Mouse (Mus musculus): ENCODE data around the gene Polr1a. TPM values are rescaled to one million over a fixed set of nuclear protein-coding genes. Genes with fewer than 3 reads are reported as not detected.
"Not testable (repeated sequence)": the region's sequence is repeated elsewhere in the genome, so short reads cannot be mapped to it uniquely, and the experiment has no call there.

The Polr1a gene
- polyA plus RNA-seq, 1 experiment from 2014 or later = 35.1 TPM

- H3K4me3 ChIP-seq; H3K9ac ChIP-seq; H3K9me3 ChIP-seq; H3K4me1 ChIP-seq; ATAC-seq (ENCODE audit: borderline replicate concordance, extremely low read depth, low FRiP score, low TSS enrichment); H3K4me2 ChIP-seq; H3K27me3 ChIP-seq; H3K27ac ChIP-seq: not testable (repeated sequence)
- H3K36me3 ChIP-seq = peaks cover 84% of the 10 kb centered on the region
- WGBS = 77% methylated on average over 5 of the region's 5 CpGs
Measured at GRCm38 (mm10) chr6:71925233-71925632, 16.4 kb downstream of the Polr1a start.

GRCm38 (mm10) chr6:71927911-71928310 is 19.1 kb downstream of the Polr1a start:
- no peak for ATAC-seq (ENCODE audit: borderline replicate concordance, extremely low read depth, low FRiP score, low TSS enrichment)
- H3K9ac ChIP-seq = no peak overlapping the region
- H3K27ac ChIP-seq = no peak overlapping the region
- no peaks in the 10 kb centered on the region for H3K4me1 ChIP-seq
- no peak overlapping the region for H3K4me3 ChIP-seq
- no peaks in the 10 kb centered on the region for H3K9me3 ChIP-seq
- H3K4me2 ChIP-seq = no peak overlapping the region
- peaks cover 81% of the 10 kb centered on the region for H3K36me3 ChIP-seq
- no peaks in the 10 kb centered on the region for H3K27me3 ChIP-seq

DNA sequence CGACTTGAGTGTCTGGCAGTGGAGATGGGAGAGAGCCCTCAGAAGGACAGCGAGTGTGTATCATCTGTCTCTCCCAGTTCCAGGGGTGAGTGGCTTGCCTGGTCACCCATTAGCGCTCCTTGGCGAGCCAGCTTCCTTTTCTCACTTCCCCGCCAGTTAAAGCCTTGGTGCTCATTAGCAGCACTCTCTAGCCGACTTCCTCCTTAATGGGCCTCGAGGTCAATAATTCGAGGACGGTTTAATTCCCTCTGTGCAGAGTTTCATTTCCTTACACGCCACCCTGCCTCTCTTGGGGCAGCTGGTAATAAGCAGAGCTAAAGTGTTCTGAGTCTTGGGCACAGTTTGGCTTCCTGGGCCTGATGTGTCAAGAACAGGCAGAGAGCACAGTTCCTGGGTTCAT is 21.2 kb downstream of the Polr1a start:
- WGBS = 87% methylated on average over 10 of the region's 10 CpGs
- Histone ChIP-seq H3K9ac (no peak overlapping the region), H3K36me3 (peaks cover 72% of the 10 kb centered on the region), H3K27ac (no peak overlapping the region), H3K27me3 (no peaks in the 10 kb centered on the region), H3K4me1 (peaks cover 13% of the 10 kb centered on the region), H3K4me3 (no peak overlapping the region), H3K4me2 (no peak overlapping the region), H3K9me3 (no peaks in the 10 kb centered on the region)
- ATAC-seq (ENCODE audit: borderline replicate concordance, extremely low read depth, low FRiP score, low TSS enrichment) = no peak

GRCm38 (mm10) chr6:71930830-71931437 is 22.1 kb downstream of the Polr1a start:
- Histone ChIP-seq H3K4me2 (no peak overlapping the region), H3K27me3 (no peaks in the 10 kb centered on the region), H3K9me3 (no peaks in the 10 kb centered on the region), H3K27ac (no peak overlapping the region), H3K9ac (no peak overlapping the region), H3K4me1 (peaks cover 13% of the 10 kb centered on the region), H3K36me3 (peaks cover 67% of the 10 kb centered on the region), H3K4me3 (no peak overlapping the region)
- ATAC-seq (ENCODE audit: borderline replicate concordance, extremely low read depth, low FRiP score, low TSS enrichment) = no peak
- WGBS = 60% methylated on average over 12 of the region's 12 CpGs

DNA sequence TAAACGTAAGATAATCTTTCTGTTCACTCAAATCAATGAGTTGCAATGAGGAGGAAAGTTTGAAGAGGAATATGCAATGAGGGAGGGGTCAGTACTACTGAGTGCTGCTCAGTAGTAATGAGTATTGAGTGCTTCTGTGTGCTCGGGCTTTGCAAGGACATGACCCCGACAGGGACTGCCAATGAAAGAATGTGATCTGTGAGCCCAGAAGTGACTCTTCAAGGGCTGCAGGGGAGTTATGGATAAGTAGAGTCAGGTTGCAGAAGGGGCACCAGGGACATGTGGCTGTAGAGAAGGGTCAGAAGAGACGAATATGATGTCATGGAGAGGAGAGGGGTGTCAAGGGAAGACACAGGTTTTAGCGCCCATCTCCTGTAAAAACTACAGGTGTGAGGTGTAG is 23.5 kb downstream of the Polr1a start:
- ATAC-seq (ENCODE audit: borderline replicate concordance, extremely low read depth, low FRiP score, low TSS enrichment) = no peak
- peaks cover 13% of the 10 kb centered on the region for H3K4me1 ChIP-seq
- H3K4me3 ChIP-seq = no peak overlapping the region
- no peak overlapping the region for H3K27ac ChIP-seq
- no peak overlapping the region for H3K9ac ChIP-seq
- 65% methylated on average over 5 of the region's 5 CpGs for WGBS
- peaks cover 67% of the 10 kb centered on the region for H3K36me3 ChIP-seq
- H3K4me2 ChIP-seq = no peak overlapping the region
- H3K27me3 ChIP-seq = no peaks in the 10 kb centered on the region
- H3K9me3 ChIP-seq = no peaks in the 10 kb centered on the region

GRCm38 (mm10) chr6:71934081-71934556 is 25.3 kb downstream of the Polr1a start:
- ATAC-seq (ENCODE audit: borderline replicate concordance, extremely low read depth, low FRiP score, low TSS enrichment) = peak; percentile 72
- no peak overlapping the region for H3K9ac ChIP-seq
- peaks cover 75% of the 10 kb centered on the region for H3K36me3 ChIP-seq
- no peak overlapping the region for H3K4me3 ChIP-seq
- peak overlapping the region; percentile 58 for H3K27ac ChIP-seq
- WGBS = 36% methylated on average over 2 of the region's 2 CpGs
- H3K4me2 ChIP-seq = no peak overlapping the region
- peaks cover 13% of the 10 kb centered on the region for H3K4me1 ChIP-seq
- H3K9me3 ChIP-seq = no peaks in the 10 kb centered on the region
- no peaks in the 10 kb centered on the region for H3K27me3 ChIP-seq

- no peak for ATAC-seq (ENCODE audit: borderline replicate concordance, extremely low read depth, low FRiP score, low TSS enrichment)
- H3K9ac ChIP-seq = no peak overlapping the region
Measured at GRCm38 (mm10) chr6:71935737-71936136, 26.9 kb downstream of the Polr1a start.

DNA sequence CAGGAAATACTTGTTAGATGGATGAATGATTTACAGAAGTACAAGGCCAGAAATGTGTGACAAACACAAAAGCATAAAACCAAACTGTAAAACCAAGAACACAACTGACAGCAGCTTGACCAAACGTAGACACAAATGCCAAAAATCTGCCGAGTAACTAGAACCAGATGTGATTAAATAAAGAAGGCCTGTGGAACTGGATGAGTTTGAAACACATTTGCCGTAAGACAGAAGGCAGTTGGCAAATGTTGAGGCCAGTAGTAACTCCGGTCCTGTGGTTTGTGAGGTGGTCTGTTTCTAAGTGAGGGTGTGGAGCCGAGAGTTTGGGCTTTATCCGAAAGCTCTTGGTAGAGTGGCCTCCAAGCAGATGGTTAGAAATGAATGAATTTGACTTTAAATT is 32.1 kb downstream of the Polr1a start:
- WGBS = 65% methylated on average over 6 of the region's 6 CpGs
- no peak for ATAC-seq (ENCODE audit: borderline replicate concordance, extremely low read depth, low FRiP score, low TSS enrichment)
- Histone ChIP-seq H3K4me3 (no peak overlapping the region), H3K4me2 (no peak overlapping the region), H3K27ac (no peak overlapping the region), H3K9ac (no peak overlapping the region), H3K4me1 (no peaks in the 10 kb centered on the region), H3K9me3 (no peaks in the 10 kb centered on the region), H3K36me3 (peaks cover 42% of the 10 kb centered on the region), H3K27me3 (no peaks in the 10 kb centered on the region)

More at GRCm38 (mm10) chr6:71935737-71936136, 26.9 kb downstream of the Polr1a start:
- Histone ChIP-seq H3K4me3 (no peak overlapping the region), H3K4me2 (no peak overlapping the region), H3K36me3 (peaks cover 61% of the 10 kb centered on the region), H3K9me3 (no peaks in the 10 kb centered on the region), H3K4me1 (peaks cover 13% of the 10 kb centered on the region), H3K27ac (no peak overlapping the region), H3K27me3 (no peaks in the 10 kb centered on the region)
- WGBS = 60% methylated on average over 2 of the region's 2 CpGs

- Histone ChIP-seq H3K27me3 (no peaks in the 10 kb centered on the region), H3K4me1 (no peaks in the 10 kb centered on the region), H3K36me3 (peaks cover 34% of the 10 kb centered on the region), H3K27ac (no peak overlapping the region), H3K4me3 (no peak overlapping the region), H3K9ac (no peak overlapping the region), H3K4me2 (no peak overlapping the region), H3K9me3 (no peaks in the 10 kb centered on the region)
- 83% methylated on average over 6 of the region's 6 CpGs for WGBS
- no peak for ATAC-seq (ENCODE audit: borderline replicate concordance, extremely low read depth, low FRiP score, low TSS enrichment)
Measured at GRCm38 (mm10) chr6:71945101-71945500, 36.2 kb downstream of the Polr1a start.

- H3K4me3 ChIP-seq = no peak overlapping the region
- 70% methylated on average over 8 of the region's 8 CpGs for whole genome bisulfite sequencing
- H3K27ac ChIP-seq = no peak overlapping the region
- no peak overlapping the region for H3K9ac ChIP-seq
- no peaks in the 10 kb centered on the region for H3K9me3 ChIP-seq
- H3K36me3 ChIP-seq = peaks cover 39% of the 10 kb centered on the region
- no peak overlapping the region for H3K4me2 ChIP-seq
- ATAC-seq (ENCODE audit: borderline replicate concordance, extremely low read depth, low FRiP score, low TSS enrichment) = no peak
- no peaks in the 10 kb centered on the region for H3K27me3 ChIP-seq
- H3K4me1 ChIP-seq = no peaks in the 10 kb centered on the region
Measured at GRCm38 (mm10) chr6:71946121-71946520, 37.3 kb downstream of the Polr1a start.

DNA sequence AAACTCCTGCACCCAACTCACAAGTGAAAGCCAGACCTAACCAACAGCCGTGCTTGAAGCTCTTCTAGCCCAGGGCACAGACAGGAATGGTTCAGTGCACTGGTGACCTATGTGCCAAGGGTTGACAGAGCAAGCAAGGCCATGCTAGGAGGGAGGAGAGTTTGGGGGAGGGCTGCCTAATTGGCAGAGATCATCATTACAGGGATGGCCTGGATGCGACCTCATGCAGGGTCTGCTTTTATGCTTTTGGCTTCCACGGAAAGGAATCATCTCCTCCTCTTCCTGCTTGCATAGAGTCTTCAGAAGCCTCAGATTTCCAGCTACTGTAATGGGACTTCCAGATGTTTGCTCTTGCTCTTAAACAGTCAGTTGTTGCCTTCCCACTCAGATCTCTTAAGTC is 40.9 kb downstream of the Polr1a start:
- peaks cover 56% of the 10 kb centered on the region for H3K36me3 ChIP-seq
- H3K4me2 ChIP-seq = no peak overlapping the region
- WGBS = 83% methylated on average over 3 of the region's 3 CpGs
- no peak overlapping the region for H3K27ac ChIP-seq
- ATAC-seq (ENCODE audit: borderline replicate concordance, extremely low read depth, low FRiP score, low TSS enrichment) = no peak
- no peaks in the 10 kb centered on the region for H3K4me1 ChIP-seq
- H3K27me3 ChIP-seq = no peaks in the 10 kb centered on the region
- no peak overlapping the region for H3K9ac ChIP-seq
- H3K4me3 ChIP-seq = no peak overlapping the region
- H3K9me3 ChIP-seq = no peaks in the 10 kb centered on the region

- Histone ChIP-seq H3K9ac (no peak overlapping the region), H3K4me1 (no peaks in the 10 kb centered on the region), H3K4me3 (no peak overlapping the region), H3K27me3 (no peaks in the 10 kb centered on the region), H3K27ac (no peak overlapping the region), H3K4me2 (no peak overlapping the region), H3K36me3 (peaks cover 58% of the 10 kb centered on the region), H3K9me3 (no peaks in the 10 kb centered on the region)
- WGBS = 68% methylated on average over 3 of the region's 3 CpGs
- ATAC-seq (ENCODE audit: borderline replicate concordance, extremely low read depth, low FRiP score, low TSS enrichment) = no peak
Measured at GRCm38 (mm10) chr6:71950592-71950991, 41.7 kb downstream of the Polr1a start.

- WGBS = 92% methylated on average over 5 of the region's 5 CpGs
- ATAC-seq (ENCODE audit: borderline replicate concordance, extremely low read depth, low FRiP score, low TSS enrichment) = no peak
- H3K4me3 ChIP-seq = no peak overlapping the region
- no peaks in the 10 kb centered on the region for H3K9me3 ChIP-seq
- no peak overlapping the region for H3K27ac ChIP-seq
- H3K27me3 ChIP-seq = no peaks in the 10 kb centered on the region
- H3K4me2 ChIP-seq = no peak overlapping the region
- peaks cover 54% of the 10 kb centered on the region for H3K36me3 ChIP-seq
- no peaks in the 10 kb centered on the region for H3K4me1 ChIP-seq
- H3K9ac ChIP-seq = no peak overlapping the region
Measured at GRCm38 (mm10) chr6:71951192-71951591, 42.3 kb downstream of the Polr1a start.
